Mouse (Mus musculus) kidney, postnatal 10 days (tissue): ENCODE measurements around the gene Fmnl2.

Source experiments
- DNase-seq: peaks from one replicate; pipeline ENCODE4 v3.0.0; 2021; ENCODE audit warnings: mixed read lengths

Fmnl2 gene

GRCm38 (mm10) chr2:52857611-52858528 lies at the start of gene Fmnl2:
Gene Fmnl2, plus strand, starts transcription at chr2:52857860.
- peak; percentile 93 for DNase-seq

GRCm38 (mm10) chr2:52809988-52810387 lies 47.7 kb upstream of the Fmnl2 start:
- DNase-seq: no peak

- peak; percentile 50 for DNase-seq
Observed at GRCm38 (mm10) chr2:52811691-52812090, 46.0 kb upstream of the Fmnl2 start.

- no peak for DNase-seq
Observed at GRCm38 (mm10) chr2:52817341-52817740, 40.3 kb upstream of the Fmnl2 start.

GRCm38 (mm10) chr2:52818944-52819343 lies 38.7 kb upstream of the Fmnl2 start:
- DNase-seq: no peak

GRCm38 (mm10) chr2:52822214-52822613 lies 35.4 kb upstream of the Fmnl2 start:
- DNase-seq: no peak

- DNase-seq: no peak
Observed at GRCm38 (mm10) chr2:52828077-52828476, 29.6 kb upstream of the Fmnl2 start.

GRCm38 (mm10) chr2:52830513-52830912 lies 27.1 kb upstream of the Fmnl2 start:
- DNase-seq: no peak

GRCm38 (mm10) chr2:52831585-52831984 lies 26.1 kb upstream of the Fmnl2 start:
- DNase-seq: no peak

GRCm38 (mm10) chr2:52835726-52836125 lies 21.9 kb upstream of the Fmnl2 start:
- DNase-seq: no peak

- DNase-seq: no peak
Observed at GRCm38 (mm10) chr2:52839074-52839473, 18.6 kb upstream of the Fmnl2 start.

GRCm38 (mm10) chr2:52839868-52840267 lies 17.8 kb upstream of the Fmnl2 start:
- DNase-seq: no peak

- DNase-seq: no peak
Observed at GRCm38 (mm10) chr2:52843861-52844260, 13.8 kb upstream of the Fmnl2 start.

GRCm38 (mm10) chr2:52844936-52845752 lies 12.5 kb upstream of the Fmnl2 start:
- no peak for DNase-seq

- DNase-seq: no peak
Observed at GRCm38 (mm10) chr2:52846506-52846905, 11.2 kb upstream of the Fmnl2 start.

GRCm38 (mm10) chr2:52849092-52849491 lies 8.6 kb upstream of the Fmnl2 start:
- no peak for DNase-seq

- DNase-seq: peak; percentile 83
Observed at GRCm38 (mm10) chr2:52858529-52859465, 1.1 kb downstream of the Fmnl2 start.

GRCm38 (mm10) chr2:52859466-52859840 lies 1.8 kb downstream of the Fmnl2 start:
- peak; percentile 53 for DNase-seq

GRCm38 (mm10) chr2:52860111-52860775 lies 2.6 kb downstream of the Fmnl2 start:
- DNase-seq: no peak

- DNase-seq: no peak
Observed at GRCm38 (mm10) chr2:52862046-52862759, 4.5 kb downstream of the Fmnl2 start.

- no peak for DNase-seq
Observed at GRCm38 (mm10) chr2:52862760-52863124, 5.1 kb downstream of the Fmnl2 start.
